Mouse (Mus musculus): ENCODE measurements around the gene Lpp.

Lpp gene

DNA sequence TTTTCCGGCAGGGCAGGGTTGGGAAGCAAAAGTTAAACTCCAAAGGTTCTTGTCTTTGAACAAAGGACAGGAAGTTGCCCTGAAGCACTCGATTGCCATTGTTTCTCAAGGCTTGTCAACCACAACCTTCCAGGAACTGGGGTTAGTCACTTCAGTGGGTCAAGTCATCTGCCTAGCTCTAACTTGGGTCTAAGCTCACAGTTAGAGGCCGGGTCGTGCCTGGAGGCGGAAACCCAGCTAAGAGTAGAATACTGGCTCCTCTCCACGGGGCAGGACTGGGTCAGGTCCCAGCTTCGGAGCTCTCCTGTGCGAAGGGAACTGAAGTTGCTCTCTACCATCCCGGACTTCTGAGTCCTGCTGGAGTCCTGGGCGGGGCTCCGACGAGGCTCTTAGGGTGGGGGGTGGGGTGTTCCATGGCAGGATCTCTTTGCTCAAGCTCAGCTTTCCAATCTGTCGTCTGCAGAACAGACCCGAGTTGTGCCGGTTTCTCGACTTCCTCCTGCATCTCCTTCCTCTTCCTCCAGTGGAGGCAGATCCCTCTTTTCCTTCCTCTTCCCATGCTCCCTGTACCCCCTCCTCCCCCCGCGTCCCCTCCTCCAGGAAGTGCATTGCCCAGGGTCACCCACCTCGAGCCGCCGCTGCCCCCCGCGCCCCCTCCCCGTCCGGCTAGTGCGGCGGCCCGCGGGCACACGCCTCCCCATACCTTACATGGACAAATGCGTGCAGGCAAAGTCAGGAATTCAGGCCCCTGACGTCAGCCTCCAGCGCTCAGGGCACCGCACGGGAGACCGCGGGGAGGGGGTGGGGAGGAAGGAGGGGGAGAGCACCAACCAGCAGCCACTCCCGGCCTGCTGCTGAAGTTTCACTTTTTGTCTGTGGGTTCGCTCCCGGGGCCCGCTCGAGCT, at the start of gene Lpp:
Gene Lpp (plus strand): TSS at position 857 of the 905 bp plus-strand sequence.
- DNase-seq (ENCODE audit: low spot score): peak; percentile 24

DNA sequence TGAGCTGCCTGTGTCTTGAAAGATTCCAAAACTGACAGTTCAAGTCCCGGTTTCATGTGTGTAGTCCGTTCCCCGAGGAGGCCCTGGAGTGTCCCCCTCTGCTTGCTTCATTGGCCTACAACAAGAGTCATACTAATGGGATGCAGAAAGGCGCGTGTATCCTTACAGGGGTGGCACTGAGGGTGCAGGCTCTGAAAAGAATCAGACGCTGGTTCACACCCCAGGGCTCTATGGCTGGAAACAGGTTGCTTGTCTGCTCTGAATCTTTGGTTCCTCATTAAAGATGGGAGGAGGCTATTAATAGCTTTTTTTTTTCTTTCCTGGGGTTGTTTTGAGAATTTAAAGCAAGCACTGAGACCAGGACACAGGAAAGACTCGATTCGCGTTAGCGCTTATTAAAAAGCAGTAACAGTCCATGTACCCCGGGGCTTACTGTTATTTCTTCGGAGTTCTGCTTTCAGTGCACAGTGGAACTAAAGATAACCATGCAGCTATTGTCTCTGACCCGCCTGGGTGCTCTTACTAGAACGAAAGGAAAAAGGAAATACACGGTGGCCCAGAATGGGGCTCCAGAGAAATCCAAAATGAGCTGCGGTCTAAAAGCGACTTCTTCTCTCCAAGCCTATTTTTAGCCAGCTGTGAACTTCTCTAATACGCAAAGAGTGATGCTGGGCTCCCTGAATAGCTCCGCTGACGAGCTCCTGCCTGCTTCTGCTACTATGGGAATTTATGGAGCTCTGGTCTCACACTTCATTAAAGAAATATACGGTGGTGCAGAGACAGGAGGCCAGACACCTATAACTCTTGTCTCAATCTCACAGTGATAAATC, 45.5 kb upstream of the Lpp start:
- peak; percentile 41 for DNase-seq (ENCODE audit: low spot score)

DNA sequence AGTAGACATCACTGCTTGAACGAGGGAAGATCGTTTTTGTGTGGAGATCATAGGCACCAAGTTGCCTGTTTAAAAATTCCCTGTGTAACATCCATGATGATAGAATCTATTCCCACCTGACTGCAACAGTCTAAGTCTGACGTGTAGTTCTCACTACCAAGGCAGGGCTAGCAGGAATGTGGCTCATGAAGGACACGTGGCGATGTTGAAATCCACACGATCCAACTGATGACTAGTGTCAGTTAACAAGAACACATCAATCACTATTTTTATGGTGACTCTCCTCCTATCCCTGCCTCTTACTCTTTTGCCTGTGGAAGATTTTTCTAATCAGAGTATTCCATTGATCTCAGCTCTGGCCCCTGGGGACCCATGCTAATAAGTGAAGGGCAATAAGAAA, 43.0 kb upstream of the Lpp start:
- DNase-seq (ENCODE audit: low spot score): no peak

DNA sequence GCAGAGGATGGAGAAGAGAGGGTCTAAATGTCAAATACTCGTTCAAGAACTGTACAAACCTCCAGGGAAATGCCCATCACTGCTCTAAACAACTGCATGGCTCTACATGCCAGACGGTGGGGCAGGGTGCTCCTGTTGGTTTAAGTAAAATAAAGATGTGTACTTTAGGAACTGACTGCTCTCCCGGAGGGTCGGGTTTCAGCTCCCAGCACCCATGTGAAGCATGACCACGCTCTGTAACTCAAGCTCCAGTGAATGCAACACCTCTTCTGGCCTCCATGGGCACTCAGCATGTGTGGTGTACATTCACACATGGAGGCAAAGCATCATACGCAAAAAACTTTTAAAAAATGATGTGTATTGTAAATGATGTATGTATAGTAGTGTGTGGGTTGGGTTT, 42.6 kb upstream of the Lpp start:
- DNase-seq (ENCODE audit: low spot score): no peak

- no peak for DNase-seq (ENCODE audit: low spot score)
Measured at GRCm38 (mm10) chr16:24351811-24352210, 41.5 kb upstream of the Lpp start.

GRCm38 (mm10) chr16:24353816-24354215, 39.5 kb upstream of the Lpp start:
- DNase-seq (ENCODE audit: low spot score): no peak

DNA sequence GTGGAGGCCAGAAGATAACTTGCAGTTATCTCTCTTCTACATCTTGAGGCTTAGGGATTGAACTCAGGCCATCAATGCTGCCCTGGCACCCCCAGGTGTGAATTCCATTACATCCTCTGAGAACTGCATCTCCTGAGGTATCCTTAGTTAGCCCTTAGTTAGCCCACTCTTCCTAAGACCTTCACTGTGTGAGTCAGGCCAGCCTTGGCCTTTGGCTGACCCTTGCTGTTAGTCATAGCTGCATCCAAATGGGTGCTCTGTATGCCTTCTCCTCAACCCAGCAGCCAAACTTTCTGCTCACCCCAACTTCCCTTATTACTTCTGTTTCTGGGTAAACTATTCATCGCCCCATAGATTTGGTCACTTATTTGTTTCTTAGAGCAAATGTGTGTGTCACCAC, 31.6 kb upstream of the Lpp start:
- no peak for DNase-seq (ENCODE audit: low spot score)

DNA sequence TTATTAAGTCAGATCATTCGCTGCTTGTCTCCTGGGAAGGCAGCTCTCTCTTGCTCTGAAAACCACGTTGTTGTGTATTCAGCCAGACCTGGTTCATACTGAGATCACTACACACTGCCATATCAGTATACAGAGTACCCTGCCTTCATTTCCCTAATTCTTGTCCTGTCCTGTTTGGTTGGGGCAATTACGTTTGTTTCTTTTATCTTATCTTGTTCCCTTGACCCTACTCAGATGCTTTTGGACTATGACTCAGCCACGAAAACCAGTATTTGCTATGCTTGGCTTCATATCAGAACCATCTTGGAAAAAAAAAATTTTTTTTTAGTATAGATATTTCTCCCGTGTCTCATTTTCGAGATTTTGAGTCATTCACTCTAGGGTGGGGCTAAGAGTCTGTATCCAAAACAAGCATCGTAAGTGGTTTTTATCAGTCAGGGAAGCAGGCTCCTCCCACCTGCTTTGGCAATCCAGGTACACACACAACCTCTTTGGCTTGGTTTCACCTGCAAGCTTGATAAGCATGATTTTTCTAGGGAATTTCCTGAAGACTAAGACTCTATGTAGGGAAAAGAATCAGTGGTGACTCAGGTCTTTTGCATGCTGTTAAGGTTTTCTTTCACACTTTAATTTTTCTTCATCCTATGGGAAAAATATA, 29.1 kb upstream of the Lpp start:
- DNase-seq (ENCODE audit: low spot score): no peak

DNA sequence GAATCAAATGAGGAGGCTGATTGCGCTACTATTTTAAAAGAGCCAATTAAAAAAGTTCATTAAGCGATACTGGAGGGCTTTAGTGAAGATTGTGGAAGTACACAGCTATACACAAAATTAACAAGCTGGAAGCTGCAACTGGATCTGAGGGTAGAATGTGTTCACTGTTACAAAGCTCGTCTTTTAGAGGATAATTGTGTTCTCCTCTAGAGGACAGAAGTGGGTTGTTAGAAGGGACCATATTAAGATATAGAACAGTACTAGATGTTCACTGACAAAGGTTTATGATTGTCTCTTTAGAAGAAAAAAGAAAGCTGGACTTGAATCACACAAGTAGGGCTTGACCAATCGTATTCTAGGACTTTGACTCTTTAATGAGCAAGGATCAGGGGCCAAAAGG, 27.4 kb upstream of the Lpp start:
- no peak for DNase-seq (ENCODE audit: low spot score)

DNA sequence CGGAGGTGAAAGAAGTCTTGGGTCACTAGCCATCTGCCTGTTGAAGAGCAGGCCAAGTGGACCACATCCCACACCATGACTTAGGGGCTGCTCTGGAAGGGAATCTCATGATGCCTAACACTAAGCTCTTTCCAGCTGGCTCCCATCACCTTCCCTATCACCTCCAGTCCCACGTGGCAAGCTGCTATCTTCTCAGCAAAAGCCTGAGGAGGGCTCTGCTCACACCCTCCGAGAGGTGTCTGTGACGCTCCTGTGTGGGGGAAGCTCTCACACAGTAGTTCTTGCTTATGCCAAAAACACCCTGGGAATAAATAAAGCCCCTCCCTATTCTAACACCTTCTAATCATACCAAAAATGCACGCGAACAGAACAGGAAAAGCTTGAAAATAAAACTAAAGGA, 26.2 kb upstream of the Lpp start:
- no peak for DNase-seq (ENCODE audit: low spot score)

GRCm38 (mm10) chr16:24367506-24367905, 25.8 kb upstream of the Lpp start:
- DNase-seq (ENCODE audit: low spot score): no peak

- DNase-seq (ENCODE audit: low spot score): no peak
Measured at GRCm38 (mm10) chr16:24376478-24376877, 16.8 kb upstream of the Lpp start.

DNA sequence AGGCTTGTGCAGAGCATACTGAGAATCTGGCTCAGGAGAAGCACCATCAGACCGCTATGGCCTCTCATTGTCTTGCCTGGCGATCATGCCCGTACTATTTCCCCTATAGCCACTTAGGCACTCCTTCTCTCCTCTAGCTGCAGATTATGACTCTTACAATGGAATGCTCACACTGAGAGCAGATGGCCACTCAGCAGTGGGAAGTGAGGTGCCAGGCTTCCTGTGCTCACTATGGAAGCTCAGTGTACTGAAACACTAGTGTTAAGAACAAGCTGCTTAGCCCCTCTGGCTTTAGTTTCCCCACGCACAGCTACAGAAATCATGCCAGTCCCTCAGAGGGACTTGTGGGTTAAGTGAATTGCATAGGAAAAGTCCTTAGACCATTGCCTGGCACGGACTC, 2.7 kb upstream of the Lpp start:
- no peak for DNase-seq (ENCODE audit: low spot score)

DNA sequence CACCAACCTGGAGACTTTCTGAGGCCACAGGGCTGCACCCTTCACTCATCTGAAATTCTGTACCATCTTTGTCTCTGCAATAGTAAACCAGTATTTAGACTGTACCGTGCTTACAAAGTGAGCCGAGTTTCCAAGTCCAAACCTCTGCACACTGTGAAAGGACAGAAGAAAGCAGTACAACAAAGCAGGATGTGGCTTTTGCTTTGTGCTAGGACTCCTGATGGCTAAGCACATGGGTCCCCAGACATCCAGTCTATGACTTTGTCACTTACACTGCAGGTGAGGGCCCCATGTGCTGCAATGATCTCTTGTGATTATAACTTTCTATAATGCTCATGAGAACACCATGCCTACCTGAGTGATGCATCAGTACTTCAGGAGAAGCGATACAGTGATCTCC, 2.2 kb upstream of the Lpp start:
- no peak for DNase-seq (ENCODE audit: low spot score)

- DNase-seq (ENCODE audit: low spot score): no peak
Measured at GRCm38 (mm10) chr16:24391901-24392300, 1.4 kb upstream of the Lpp start.

DNA sequence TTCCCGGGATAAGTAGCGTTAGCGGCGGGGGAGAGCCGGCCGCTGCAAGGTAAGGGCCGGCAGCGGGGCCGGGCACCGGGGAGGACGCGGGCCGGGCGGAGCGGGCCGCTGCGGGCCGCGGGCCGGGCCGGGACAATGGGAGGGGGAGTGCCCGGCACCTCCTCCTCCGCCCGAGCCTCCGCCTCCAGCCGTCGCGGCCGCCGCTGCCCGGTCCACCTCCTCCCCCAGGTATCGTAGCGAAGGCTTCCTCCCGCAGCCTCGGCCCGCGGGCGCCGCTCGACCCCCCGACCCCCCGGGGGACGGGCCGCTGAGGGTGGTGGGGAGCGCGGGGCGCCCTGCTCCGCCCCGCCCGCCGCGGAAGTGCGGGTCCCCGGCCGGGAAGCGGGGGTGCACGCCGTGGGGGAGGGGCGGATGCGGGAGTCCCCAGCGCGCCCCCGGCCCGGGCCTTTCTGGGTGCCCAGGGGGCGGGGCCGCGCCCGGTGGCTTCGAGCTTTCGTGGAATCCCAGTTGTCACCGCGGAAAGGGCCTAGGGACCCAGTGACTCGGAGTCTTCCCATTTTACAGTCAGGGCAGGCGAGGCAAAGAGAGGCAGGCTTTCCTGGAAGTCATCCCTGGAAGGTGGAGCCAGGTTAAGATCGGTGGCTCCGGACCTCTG, 376 bp downstream of the Lpp start:
- DNase-seq (ENCODE audit: low spot score): no peak

DNA sequence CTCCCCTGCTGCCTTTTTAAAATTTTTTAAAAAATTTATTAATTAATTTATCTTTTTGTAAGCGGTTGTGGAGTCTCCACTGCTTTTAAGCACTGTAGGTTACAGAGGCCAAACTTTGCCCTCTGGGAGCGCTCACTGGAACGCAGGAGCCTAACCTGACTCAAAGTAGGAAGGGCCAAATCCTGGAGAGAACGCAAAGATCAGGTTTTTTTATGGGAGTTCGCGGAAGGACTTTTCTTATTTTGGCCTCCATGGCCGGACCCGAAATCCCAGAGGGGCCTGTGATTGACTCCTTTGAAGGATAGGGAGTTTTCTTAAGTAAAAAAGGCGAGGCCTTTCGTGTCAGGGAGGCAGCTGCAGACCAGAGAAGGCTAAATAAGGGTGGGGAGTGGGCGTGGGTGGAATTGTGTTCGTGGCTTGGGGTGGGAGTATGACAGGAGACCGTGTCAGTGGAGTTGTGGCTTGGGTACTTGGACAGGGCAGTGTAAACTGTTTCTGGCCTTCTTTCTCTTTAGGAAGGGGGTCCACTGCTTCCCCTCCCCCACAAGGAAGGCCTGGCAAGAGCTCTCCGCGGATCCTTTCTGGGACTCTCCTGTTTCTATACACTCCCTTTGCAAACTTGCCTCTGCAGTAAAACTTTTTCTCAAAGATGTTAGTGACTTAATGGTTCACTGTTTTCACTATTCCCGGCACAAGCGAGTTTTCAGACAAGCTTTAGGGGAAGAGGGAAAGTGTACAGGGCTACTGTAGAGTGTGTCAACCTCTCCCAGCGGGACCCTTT, 1.1 kb downstream of the Lpp start:
- DNase-seq (ENCODE audit: low spot score): no peak

DNA sequence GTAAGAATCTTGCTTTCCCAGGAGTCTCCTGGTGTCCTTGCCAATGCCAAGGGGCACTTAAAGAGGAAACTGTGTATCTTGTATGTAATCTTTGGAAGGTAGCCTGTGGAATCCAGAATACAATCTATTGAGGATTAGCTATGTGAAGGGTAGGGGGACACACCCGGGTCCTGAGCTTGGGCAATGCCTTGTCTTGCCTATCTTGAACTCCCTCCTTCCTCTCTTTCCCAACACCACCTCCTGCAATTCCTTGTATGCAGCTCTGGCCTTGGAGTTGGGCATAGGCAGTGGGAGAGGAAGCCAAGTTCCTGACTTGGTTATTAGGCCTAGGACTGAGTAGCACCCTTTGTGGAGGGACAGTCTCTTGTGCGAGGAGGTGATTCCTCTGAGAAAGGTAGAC, 1.8 kb downstream of the Lpp start:
- DNase-seq (ENCODE audit: low spot score): no peak

DNA sequence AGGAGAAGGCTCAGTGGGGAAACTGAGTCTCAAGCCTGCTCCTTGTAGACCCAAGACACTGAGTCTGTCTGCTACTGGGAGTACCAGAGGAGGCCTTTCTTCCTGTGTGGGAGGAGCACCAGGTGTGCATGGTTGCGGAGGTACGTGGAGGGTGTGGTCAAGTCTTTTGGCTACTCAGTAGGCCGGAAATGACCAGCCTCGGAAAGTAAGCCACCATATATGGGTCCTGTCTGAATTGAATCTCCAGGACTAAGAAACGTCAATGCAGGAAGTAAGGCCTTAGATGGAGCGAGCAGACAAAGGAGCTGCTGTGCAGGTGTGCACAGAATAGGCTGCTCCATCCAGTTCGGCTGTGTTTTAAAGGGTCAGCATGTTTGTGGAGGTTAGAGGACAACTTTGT, 3.2 kb downstream of the Lpp start:
- DNase-seq (ENCODE audit: low spot score): no peak

GRCm38 (mm10) chr16:24398476-24398875, 5.2 kb downstream of the Lpp start:
- DNase-seq (ENCODE audit: low spot score): no peak

- no peak for DNase-seq (ENCODE audit: low spot score)
Measured at GRCm38 (mm10) chr16:24398893-24399292, 5.6 kb downstream of the Lpp start.
